Mouse (Mus musculus) G1E (cell line): ENCODE data around the gene Zic5. TPM values are rescaled to one million over a fixed set of nuclear protein-coding genes. Genes with fewer than 3 reads are reported as not detected.

Experiments used
- ATAC-seq: 2 replicates; pipeline ENCODE4 v1.8.0; 2016; ENCODE audit warnings: mild to moderate bottlenecking; ENCODE audit not compliant: insufficient number of reproducible peaks, poor library complexity, low FRiP score, severe bottlenecking; ENCODE audit errors: extremely low read depth
- DNase-seq: peaks from one replicate; pipeline ENCODE4 v3.0.0; 2012; ENCODE audit warnings: low spot score
- H3K27me3 ChIP-seq: 2 replicates; pipeline ENCODE4 v1.6.1; 2012; ENCODE audit warnings: mild to moderate bottlenecking, low read length, inconsistent platforms; ENCODE audit not compliant: insufficient read depth
- H3K36me3 ChIP-seq: replicated peaks from 2 replicates; pipeline ENCODE3; 2012; ENCODE audit warnings: mild to moderate bottlenecking, inconsistent platforms
- H3K4me1 ChIP-seq: 2 replicates; pipeline ENCODE4 v1.6.1; 2012; ENCODE audit warnings: low read depth, low read length, inconsistent platforms, mixed read lengths; ENCODE audit not compliant: insufficient read depth
- H3K4me3 ChIP-seq: 2 replicates; pipeline ENCODE4 v1.5.1; 2012; ENCODE audit warnings: low read depth, mild to moderate bottlenecking, inconsistent platforms, low read length, moderate library complexity, mixed read lengths
- H3K9me3 ChIP-seq: replicated peaks from 2 replicates; pipeline ENCODE4 v1.6.1; 2012; ENCODE audit warnings: inconsistent platforms
- CTCF ChIP-seq: IDR thresholded peaks from 2 replicates; pipeline ENCODE4 v1.5.1; 2012; ENCODE audit warnings: low read depth, low read length, inconsistent platforms, mixed read lengths
- GATA1 ChIP-seq: IDR thresholded peaks from 2 replicates; pipeline ENCODE4 v1.6.1; 2012; ENCODE audit warnings: borderline replicate concordance, low read length, inconsistent platforms, mixed read lengths
- GATA2 ChIP-seq: IDR thresholded peaks from 2 replicates; pipeline ENCODE4 v1.6.1; 2012; ENCODE audit warnings: low read depth, low read length, inconsistent platforms, borderline replicate concordance
- POLR2AphosphoS5 ChIP-seq: IDR thresholded peaks from 2 replicates; pipeline ENCODE4 v1.6.1; 2012; ENCODE audit warnings: low read depth, low read length, inconsistent platforms; ENCODE audit not compliant: insufficient replicate concordance
- TAL1 ChIP-seq: conservative IDR thresholded peaks from 2 replicates; pipeline ENCODE4 v1.6.1; 2012; ENCODE audit warnings: low read depth, low read length, inconsistent platforms, mixed read lengths
- polyA plus RNA-seq: library from polyadenylated mRNA; stranded (reverse); fragments of >175 nt; gene quantifications from 2 replicates; pipeline ENCODE4 v1.2.3, GENCODE M21; 2012
- total RNA-seq, 2 experiments: library from RNA; stranded (forward) in 1 of 2; stranded (reverse) in 1 of 2; fragments of 200-1000 nt in 1 of 2; fragments of >200 nt in 1 of 2; fragmentation: Nextera tagmentation in 1 of 2; gene quantifications; 2 replicates each; pipeline ENCODE4 v1.2.3; 2014 to 2017

Gene Zic5
- total and polyA plus RNA-seq, 3 experiments: 0.05 TPM; not detected in 2

DNA sequence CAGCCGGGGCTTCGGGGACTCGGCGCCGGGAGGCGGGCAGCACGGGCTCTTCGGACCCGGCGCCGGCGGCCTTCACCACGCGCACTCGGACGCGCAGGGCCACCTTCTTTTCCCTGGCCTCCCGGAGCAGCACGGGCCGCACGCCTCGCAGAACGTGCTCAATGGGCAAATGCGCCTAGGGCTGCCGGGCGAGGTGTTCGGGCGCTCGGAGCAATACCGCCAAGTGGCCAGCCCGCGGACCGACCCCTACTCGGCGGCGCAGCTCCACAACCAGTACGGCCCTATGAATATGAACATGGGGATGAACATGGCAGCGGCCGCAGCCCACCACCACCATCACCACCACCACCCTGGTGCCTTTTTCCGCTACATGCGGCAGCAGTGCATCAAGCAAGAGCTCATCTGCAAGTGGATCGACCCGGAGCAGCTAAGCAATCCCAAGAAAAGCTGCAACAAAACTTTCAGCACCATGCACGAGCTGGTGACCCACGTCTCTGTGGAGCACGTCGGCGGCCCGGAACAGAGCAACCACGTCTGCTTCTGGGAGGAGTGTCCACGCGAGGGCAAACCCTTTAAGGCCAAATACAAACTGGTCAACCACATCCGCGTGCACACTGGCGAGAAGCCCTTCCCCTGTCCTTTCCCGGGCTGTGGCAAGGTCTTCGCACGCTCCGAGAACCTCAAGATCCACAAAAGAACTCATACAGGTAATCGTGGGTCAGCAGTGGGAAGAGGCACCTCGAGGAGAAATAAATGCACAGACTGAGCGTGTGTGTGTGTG lies 10.8 kb upstream of the Zic5 start:
- H3K4me3 ChIP-seq: peak overlapping the region; percentile 37; the same call in 1 of the 2 replicates
- TF ChIP-seq GATA1: no peak
- no peak for TF ChIP-seq CTCF
- TF ChIP-seq GATA2: no peak
- no peak for TF ChIP-seq POLR2AphosphoS5
- TF ChIP-seq TAL1: no peak
- peaks cover 39% of the 10 kb centered on the region for H3K9me3 ChIP-seq
- no peak for ATAC-seq
- no peaks in the 10 kb centered on the region for H3K4me1 ChIP-seq
- peaks cover 21% of the 10 kb centered on the region; the same call in 1 of the 2 replicates for H3K27me3 ChIP-seq
- no peak for DNase-seq
- no peaks in the 10 kb centered on the region for H3K36me3 ChIP-seq

DNA sequence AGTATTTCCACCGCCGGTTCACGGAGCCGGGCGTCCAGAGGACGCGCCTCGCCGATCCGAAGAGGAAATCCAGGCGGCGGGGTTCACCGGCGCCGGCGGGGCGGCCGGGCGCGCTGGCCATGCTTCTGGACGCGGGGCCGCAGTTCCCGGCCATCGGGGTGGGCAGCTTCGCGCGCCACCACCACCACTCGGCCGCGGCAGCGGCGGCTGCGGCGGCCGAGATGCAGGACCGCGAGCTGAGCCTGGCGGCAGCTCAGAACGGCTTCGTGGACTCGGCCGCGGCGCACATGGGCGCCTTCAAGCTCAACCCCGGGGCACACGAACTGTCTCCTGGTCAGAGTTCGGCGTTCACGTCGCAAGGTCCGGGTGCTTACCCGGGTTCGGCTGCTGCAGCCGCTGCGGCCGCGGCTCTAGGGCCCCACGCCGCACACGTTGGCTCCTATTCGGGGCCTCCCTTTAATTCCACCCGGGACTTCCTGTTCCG lies 10.1 kb upstream of the Zic5 start:
- Histone ChIP-seq H3K36me3 (no peaks in the 10 kb centered on the region), H3K4me3 (peak overlapping the region; percentile 37; the same call in 1 of the 2 replicates), H3K4me1 (no peaks in the 10 kb centered on the region), H3K27me3 (peaks cover 19% of the 10 kb centered on the region; the same call in 1 of the 2 replicates), H3K9me3 (peaks cover 39% of the 10 kb centered on the region)
- DNase-seq (no peak), ATAC-seq (no peak)
- no peak for TF ChIP-seq POLR2AphosphoS5
- no peak for TF ChIP-seq TAL1
- TF ChIP-seq GATA1: no peak
- no peak for TF ChIP-seq GATA2
- no peak for TF ChIP-seq CTCF

DNA sequence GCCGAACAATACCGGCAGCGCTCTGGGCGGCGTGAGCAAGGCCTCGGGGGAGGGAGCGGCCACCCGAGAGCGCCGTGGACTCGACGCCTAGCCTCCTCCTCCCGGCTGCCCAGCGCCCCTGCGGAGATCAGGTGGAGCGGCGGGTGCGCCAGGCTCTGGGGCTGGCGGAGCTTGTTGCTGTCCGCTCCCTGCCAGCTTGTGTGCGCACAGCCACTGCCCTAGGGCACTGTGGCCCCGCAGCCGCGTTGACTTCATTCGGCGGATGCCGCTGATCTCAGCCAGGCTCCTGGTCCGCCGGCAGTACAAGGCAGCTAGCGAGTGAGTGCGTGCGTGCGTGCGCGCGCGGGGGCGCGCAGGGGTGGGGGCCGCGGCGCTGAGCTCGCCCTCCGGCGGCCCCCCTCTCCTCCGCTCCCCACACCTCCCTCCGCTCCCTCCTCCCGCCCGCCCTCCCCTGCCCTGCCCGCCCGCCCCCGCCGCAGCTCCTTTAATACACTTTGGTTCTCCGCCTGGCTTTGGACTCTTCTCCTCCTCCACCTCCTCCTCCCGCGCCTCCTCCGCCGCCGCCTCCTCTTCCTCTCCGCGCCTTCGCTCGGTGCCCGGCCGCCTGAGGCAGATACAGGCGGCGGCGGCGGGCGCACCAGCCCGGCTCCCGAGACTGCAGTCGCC lies 9.5 kb upstream of the Zic5 start, which contains the start of gene Zic2:
Gene Zic2, plus strand, starts transcription at position 545 of the 666 bp plus-strand sequence.
- H3K9me3 ChIP-seq: peaks cover 39% of the 10 kb centered on the region
- H3K4me1 ChIP-seq: no peaks in the 10 kb centered on the region
- peak within 1 kb of the TSS; percentile 37; the same call in 1 of the 2 replicates for H3K4me3 ChIP-seq
- DNase-seq: no peak
- no peak for ATAC-seq
- TF ChIP-seq POLR2AphosphoS5 (no peak), TAL1 (no peak), GATA1 (no peak), GATA2 (no peak), CTCF (no peak)
- peaks cover 19% of the 10 kb centered on the region; the same call in 1 of the 2 replicates for H3K27me3 ChIP-seq
- no peaks in the 10 kb centered on the region for H3K36me3 ChIP-seq

DNA sequence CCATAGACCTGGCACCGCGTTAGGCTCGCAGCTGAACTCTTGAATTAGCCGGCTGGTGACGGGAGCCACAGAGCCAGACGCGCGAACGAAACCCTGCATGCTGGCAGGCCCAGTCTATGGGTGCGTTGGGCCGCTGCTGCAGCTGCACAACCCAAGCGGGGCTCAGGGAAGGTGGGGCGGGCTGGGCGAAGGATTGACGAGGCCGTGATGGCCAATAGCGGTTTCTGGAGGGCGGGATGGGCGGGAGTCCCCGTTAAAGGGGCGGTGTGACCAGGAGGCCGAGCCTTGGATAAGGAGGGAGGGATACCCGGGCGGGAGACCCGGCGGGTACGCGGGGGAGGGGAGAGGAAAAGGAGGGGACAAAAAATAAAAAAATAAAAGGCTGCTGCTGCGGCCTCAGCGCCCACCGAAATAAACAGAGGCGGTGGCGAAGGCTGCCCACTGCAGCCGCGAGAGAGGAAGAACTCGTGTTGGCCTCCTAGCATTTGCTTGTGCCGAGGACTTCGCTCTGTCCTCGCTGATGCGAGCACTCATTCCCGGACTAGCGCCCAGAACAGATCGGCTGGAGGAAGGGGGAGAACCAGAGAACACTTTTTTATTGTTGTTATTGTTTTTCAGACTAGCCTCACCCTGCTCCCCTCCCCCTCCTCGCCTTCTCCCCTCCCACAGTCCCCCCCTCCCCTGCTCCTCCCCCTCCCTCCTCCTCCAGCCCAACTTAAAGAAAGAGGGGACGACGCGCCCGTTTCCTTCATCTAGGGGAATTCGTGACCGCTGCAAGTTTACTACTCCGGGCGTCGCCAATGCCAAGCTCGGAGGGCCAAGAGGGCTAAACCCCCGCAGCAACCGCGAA lies 8.8 kb upstream of the Zic5 start:
- ATAC-seq (no peak), DNase-seq (no peak)
- Histone ChIP-seq H3K4me3 (peak overlapping the region; percentile 18; the same call in 1 of the 2 replicates), H3K9me3 (peaks cover 39% of the 10 kb centered on the region), H3K36me3 (no peaks in the 10 kb centered on the region), H3K27me3 (peaks cover 19% of the 10 kb centered on the region; the same call in 1 of the 2 replicates), H3K4me1 (no peaks in the 10 kb centered on the region)
- TF ChIP-seq GATA1: no peak
- TF ChIP-seq POLR2AphosphoS5: no peak
- no peak for TF ChIP-seq TAL1
- TF ChIP-seq GATA2: no peak
- TF ChIP-seq CTCF: no peak

DNA sequence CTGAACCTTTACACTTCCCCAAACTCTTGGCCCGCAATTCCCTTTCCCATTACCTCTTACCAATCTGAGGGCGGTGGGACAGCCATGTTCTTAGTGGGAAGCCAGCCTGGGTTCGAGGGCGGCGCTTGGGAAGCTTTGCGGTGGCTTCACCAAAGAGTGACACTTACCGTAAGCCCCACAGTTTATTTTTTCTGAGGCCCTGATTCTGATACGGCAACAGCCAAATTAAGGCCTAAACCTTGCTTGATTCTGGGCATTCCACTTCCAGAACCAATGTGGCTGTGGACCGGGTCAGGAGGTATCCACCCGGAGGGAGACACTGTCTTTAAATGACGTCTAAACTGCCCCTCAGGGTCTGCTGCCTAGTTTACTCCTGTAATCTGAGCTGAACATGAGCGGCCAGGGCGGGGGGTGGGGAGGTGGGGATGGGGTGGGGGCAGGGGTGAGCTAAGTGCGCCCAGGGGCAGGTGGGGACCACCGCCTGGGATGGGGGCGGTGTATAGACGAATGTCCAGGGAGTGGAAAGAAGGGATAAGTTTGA lies 7.8 kb upstream of the Zic5 start:
- Histone ChIP-seq H3K27me3 (peaks cover 15% of the 10 kb centered on the region; the same call in 1 of the 2 replicates), H3K9me3 (peaks cover 34% of the 10 kb centered on the region), H3K4me3 (no peak overlapping the region), H3K36me3 (no peaks in the 10 kb centered on the region), H3K4me1 (no peaks in the 10 kb centered on the region)
- ATAC-seq: no peak
- no peak for TF ChIP-seq CTCF
- TF ChIP-seq TAL1: no peak
- no peak for TF ChIP-seq GATA2
- no peak for TF ChIP-seq POLR2AphosphoS5
- no peak for TF ChIP-seq GATA1
- DNase-seq: no peak
